Mouse (Mus musculus) hindbrain, embryonic 11.5 days (tissue): ENCODE results near the gene Gm13288. TPM values are rescaled to one million over a fixed set of nuclear protein-coding genes. Genes with fewer than 3 reads are reported as not detected.
A peak's percentile ranks its signal among the peaks of the same experiment; 100 is the strongest.
"Not testable (repeated sequence)": the region's sequence is repeated elsewhere in the genome, so short reads cannot be mapped to it uniquely, and the experiment has no call there.

Experiments used
- ATAC-seq: fragments of 200-750 bp; cut with Nextera tagmentation; 2 replicates; pipeline ENCODE4 v1.8.0; 2017; ENCODE audit warnings: mild to moderate bottlenecking, moderate TSS enrichment, moderate library complexity; ENCODE audit not compliant: low FRiP score
- DNase-seq: peaks from one replicate; pipeline ENCODE4 v3.0.0-alpha.2; 2015; ENCODE audit warnings: low spot score
- H3K27ac ChIP-seq: fragments of 300-500 bp; sonication (generic); 2 replicates; pipeline ENCODE4 v1.5.1; 2014; ENCODE audit warnings: mild to moderate bottlenecking, low read depth, low read length
- H3K27me3 ChIP-seq: fragments of 300-500 bp; sonication (generic); 2 replicates; pipeline ENCODE4 v1.6.1; 2014; ENCODE audit warnings: mild to moderate bottlenecking, low read length, moderate library complexity, mixed read lengths; ENCODE audit not compliant: control insufficient read depth, insufficient read depth
- H3K36me3 ChIP-seq: fragments of 300-500 bp; sonication (generic); 2 replicates; pipeline ENCODE4 v1.6.1; 2014; ENCODE audit warnings: mild to moderate bottlenecking, low read length, moderate library complexity, mixed read lengths; ENCODE audit not compliant: control insufficient read depth, insufficient read depth
- H3K4me1 ChIP-seq: fragments of 300-500 bp; sonication (generic); replicated peaks from 2 replicates; pipeline ENCODE4 v1.6.1; 2014; ENCODE audit warnings: low read length, mixed read lengths; ENCODE audit not compliant: control insufficient read depth, insufficient read depth
- H3K4me2 ChIP-seq: fragments of 300-500 bp; sonication (generic); replicated peaks from 2 replicates; pipeline ENCODE4 v1.6.1; 2014; ENCODE audit warnings: mild to moderate bottlenecking, low read depth, low read length
- H3K4me3 ChIP-seq: fragments of 300-500 bp; sonication (generic); 2 replicates; pipeline ENCODE4 v1.5.1; 2014; ENCODE audit warnings: low read depth, low read length
- H3K9ac ChIP-seq: fragments of 300-500 bp; sonication (generic); 2 replicates; pipeline ENCODE4 v1.6.1; 2014; ENCODE audit warnings: low read depth, low read length
- H3K9me3 ChIP-seq: fragments of 300-500 bp; sonication (generic); 2 replicates; pipeline ENCODE4 v1.6.1; 2016; ENCODE audit warnings: low read length; ENCODE audit not compliant: control insufficient read depth
- WGBS: fragments of 180-500 bp; shearing (Covaris S2); extraction: QIAGEN DNeasy Blood & Tissue Kit; methylation state at CpG from one replicate; pipeline ENCODE4 v1.1.7; 2014; 5-methylcytosine and 5-hydroxymethylcytosine counted together
- polyA plus RNA-seq: library from polyadenylated mRNA; unstranded; fragments of >200 nt; fragmentation: Nextera tagmentation; extraction: Ambion mirVana; gene quantifications from 2 replicates; pipeline ENCODE4 v1.2.1, GENCODE M21; 2014

The Gm13288 gene
- not detected in 2 replicates for polyA plus RNA-seq

GRCm38 (mm10) chr4:88805231-88805630 is at the start of gene Gm13288:
Gene Gm13288, plus strand, starts transcription at chr4:88805531.
- WGBS = no CpG with 5 or more reads among the region's 8 CpGs
- H3K27me3 ChIP-seq, H3K4me2 ChIP-seq, H3K27ac ChIP-seq, H3K36me3 ChIP-seq, H3K9me3 ChIP-seq, DNase-seq, H3K9ac ChIP-seq, H3K4me3 ChIP-seq, ATAC-seq, H3K4me1 ChIP-seq: not testable (repeated sequence)

- peak overlapping the region; percentile 68 for H3K4me2 ChIP-seq
- WGBS = 10% methylated on average over 28 of the region's 31 CpGs
- H3K4me1 ChIP-seq, ATAC-seq, H3K27me3 ChIP-seq, H3K36me3 ChIP-seq, H3K9ac ChIP-seq, H3K9me3 ChIP-seq: not testable (repeated sequence)
- peak; percentile 59 for DNase-seq
- H3K27ac ChIP-seq = peak overlapping the region; percentile 49
- H3K4me3 ChIP-seq = peak overlapping the region; percentile 44
These were observed 48.5 kb upstream of the Gm13288 start for GRCm38 (mm10) chr4:88756581-88757513.

- Histone ChIP-seq H3K4me3 (peak overlapping the region; percentile 44), H3K27ac (peak overlapping the region; percentile 49), H3K4me2 (peak overlapping the region; percentile 68)
- ATAC-seq (peak; percentile 100), DNase-seq (peak; percentile 81)
- not testable (repeated sequence) for H3K27me3 ChIP-seq, H3K9me3 ChIP-seq, H3K36me3 ChIP-seq, H3K9ac ChIP-seq, H3K4me1 ChIP-seq
- under 1% methylated on average over 18 of the region's 21 CpGs for WGBS
These were observed 47.7 kb upstream of the Gm13288 start for GRCm38 (mm10) chr4:88757628-88758031.

- H3K36me3 ChIP-seq, H3K4me3 ChIP-seq, ATAC-seq, H3K4me2 ChIP-seq, H3K4me1 ChIP-seq, H3K27ac ChIP-seq, DNase-seq, H3K27me3 ChIP-seq, H3K9me3 ChIP-seq, H3K9ac ChIP-seq: not testable (repeated sequence)
- WGBS = 82% methylated on average over 9 of the region's 9 CpGs
These were observed 46.6 kb upstream of the Gm13288 start for GRCm38 (mm10) chr4:88758751-88759150.

GRCm38 (mm10) chr4:88759610-88760268 is 45.6 kb upstream of the Gm13288 start, which contains the start of gene Gm13283:
Gene Gm13283, plus strand, starts transcription at chr4:88760119.
- not testable (repeated sequence) for H3K27ac ChIP-seq, H3K9me3 ChIP-seq, H3K36me3 ChIP-seq, H3K4me1 ChIP-seq, H3K9ac ChIP-seq, DNase-seq, ATAC-seq, H3K27me3 ChIP-seq
- 39% methylated on average over 6 of the region's 14 CpGs for WGBS
- peak within 1 kb of the TSS; percentile 29 for H3K4me2 ChIP-seq
- 0 out of 2 replicates have a peak within 1 kb of the TSS, but pooled peaks have one; percentile 13 for H3K4me3 ChIP-seq

- H3K9me3 ChIP-seq, H3K27ac ChIP-seq, H3K36me3 ChIP-seq, H3K4me1 ChIP-seq, H3K9ac ChIP-seq, ATAC-seq, H3K27me3 ChIP-seq: not testable (repeated sequence)
- peak; percentile 66 for DNase-seq
- WGBS = 1% methylated on average over 11 of the region's 28 CpGs
- H3K4me2 ChIP-seq = peak overlapping the region; percentile 29
- H3K4me3 ChIP-seq = 0 out of 2 replicates have a peak overlapping the region, but pooled peaks have one; percentile 13
These were observed 44.9 kb upstream of the Gm13288 start for GRCm38 (mm10) chr4:88760431-88760830.

GRCm38 (mm10) chr4:88761776-88762175 is 43.6 kb upstream of the Gm13288 start:
- ATAC-seq, H3K27ac ChIP-seq, DNase-seq, H3K9ac ChIP-seq, H3K9me3 ChIP-seq, H3K27me3 ChIP-seq, H3K36me3 ChIP-seq, H3K4me3 ChIP-seq, H3K4me1 ChIP-seq, H3K4me2 ChIP-seq: not testable (repeated sequence)
- WGBS = 73% methylated on average over 6 of the region's 8 CpGs

- WGBS = 49% methylated on average over 8 of the region's 9 CpGs
- not testable (repeated sequence) for ATAC-seq, H3K4me1 ChIP-seq
These were observed 43.0 kb upstream of the Gm13288 start for GRCm38 (mm10) chr4:88762341-88762740.

More at GRCm38 (mm10) chr4:88762341-88762740, 43.0 kb upstream of the Gm13288 start:
- H3K9ac ChIP-seq, DNase-seq, H3K36me3 ChIP-seq, H3K4me3 ChIP-seq, H3K9me3 ChIP-seq, H3K4me2 ChIP-seq, H3K27me3 ChIP-seq, H3K27ac ChIP-seq: not testable (repeated sequence)
